Mouse (Mus musculus) cerebellum, postnatal 10 days (tissue): Measurements from ENCODE around the gene Phactr2.

ENCODE experiments used
- DNase-seq, 2 experiments: peaks; one replicate each; pipeline ENCODE4 v3.0.0; 2021; ENCODE audit warnings: mixed read lengths in 2 of 2

Gene Phactr2

GRCm38 (mm10) chr10:13326149-13326873 is 147.9 kb downstream of the Phactr2 start:
- no peak for DNase-seq

GRCm38 (mm10) chr10:13323806-13324411 is 150.3 kb downstream of the Phactr2 start:
- peak; percentile 74 to 75 for DNase-seq

- peak; percentile 22 to 29 for DNase-seq
Measured at GRCm38 (mm10) chr10:13323139-13323805, 150.9 kb downstream of the Phactr2 start.

GRCm38 (mm10) chr10:13314999-13315398 is 159.2 kb downstream of the Phactr2 start:
- no peak for DNase-seq

- DNase-seq: no peak
Measured at GRCm38 (mm10) chr10:13312576-13312975, 161.6 kb downstream of the Phactr2 start.

GRCm38 (mm10) chr10:13311612-13312011 is 162.6 kb downstream of the Phactr2 start:
- DNase-seq: no peak

- DNase-seq: no peak
Measured at GRCm38 (mm10) chr10:13310075-13310474, 164.1 kb downstream of the Phactr2 start.

- DNase-seq: peak; percentile 22 to 24
Measured at GRCm38 (mm10) chr10:13304641-13305241, 169.5 kb downstream of the Phactr2 start.

GRCm38 (mm10) chr10:13303271-13304265 is 170.6 kb downstream of the Phactr2 start:
- no peak for DNase-seq

- no peak for DNase-seq
Measured at GRCm38 (mm10) chr10:13300601-13301000, 173.6 kb downstream of the Phactr2 start.

- no peak for DNase-seq
Measured at GRCm38 (mm10) chr10:13300196-13300595, 174.0 kb downstream of the Phactr2 start.

- DNase-seq: no peak
Measured at GRCm38 (mm10) chr10:13294886-13295285, 179.3 kb downstream of the Phactr2 start.

GRCm38 (mm10) chr10:13292026-13292425 is 182.2 kb downstream of the Phactr2 start:
- peak in 1 of 2 experiments; percentile 16 for DNase-seq

- DNase-seq: no peak
Measured at GRCm38 (mm10) chr10:13289252-13289961, 184.8 kb downstream of the Phactr2 start.

- DNase-seq: no peak
Measured at GRCm38 (mm10) chr10:13288296-13288695, 185.9 kb downstream of the Phactr2 start.

- no peak for DNase-seq
Measured at GRCm38 (mm10) chr10:13283441-13283840, 190.8 kb downstream of the Phactr2 start.

GRCm38 (mm10) chr10:13280298-13280853 is 193.8 kb downstream of the Phactr2 start:
- DNase-seq: no peak

- DNase-seq: no peak
Measured at GRCm38 (mm10) chr10:13276298-13276697, 197.9 kb downstream of the Phactr2 start.

GRCm38 (mm10) chr10:13275152-13275551 is 199.1 kb downstream of the Phactr2 start:
- no peak for DNase-seq

- no peak for DNase-seq
Measured at GRCm38 (mm10) chr10:13274699-13275098, 199.5 kb downstream of the Phactr2 start.

GRCm38 (mm10) chr10:13273756-13274155 is 200.5 kb downstream of the Phactr2 start:
- no peak for DNase-seq
